Comparison of ENCODE assay signal across 20 mouse cellular contexts in genomic region chr9:114388288-114388687, GRCm38 (mm10). TPM values are rescaled to one million over a fixed set of nuclear protein-coding genes. Genes with fewer than 3 reads are reported as not detected.
DNase-seq lines count a peak whose midpoint lies in the region; ATAC-seq and TF ChIP-seq lines count a peak whose summit lies in the region.
"Had no signal": no experiment of that assay in that cellular context is flagged by ENCODE, and none has a peak within 500 bp of the region (broad histone marks: within the 10 kb centered on the region; RNA-seq: fewer than 3 reads in every experiment).

No protein-coding gene starts in this region.

- no peak for DNase-seq in heart, adult 2 months
- no peak for DNase-seq in heart, adult 9 months (ENCODE audit: low spot score in 2 of 2)
- no peak for DNase-seq in kidney, postnatal 0 days (ENCODE audit: low spot score)
- no peak for DNase-seq in kidney, adult 9 months
- no peak for DNase-seq in embryonic facial prominence, embryonic 14.5 days (ENCODE audit: low spot score)
- DNase-seq in frontal cortex, postnatal 10 days (ENCODE audit: low spot score in 2 of 2): no peak
- DNase-seq: cerebellum, postnatal 36 days; lung, postnatal 14 days; right cerebral cortex, postnatal 25 days had no signal

- H3K4me2 ChIP-seq in kidney, postnatal 0 days (ENCODE audit: low read length): 0 out of 2 replicates have a peak overlapping the region, but pooled peaks have one; percentile 0
- H3K4me2 ChIP-seq in embryonic facial prominence, embryonic 14.5 days (ENCODE audit: low read depth, low read length): peak overlapping the region; percentile 73
- no peak overlapping the region for H3K4me2 ChIP-seq in intestine, postnatal 0 days (replicated peaks; ENCODE audit: low read depth)
- H3K4me2 ChIP-seq: forebrain, embryonic 12.5 days had no signal

- H3K9me3 ChIP-seq in kidney, postnatal 0 days (replicated peaks; ENCODE audit: low read length): no peaks in the 10 kb centered on the region
- H3K9me3 ChIP-seq in embryonic facial prominence, embryonic 14.5 days (ENCODE audit: control insufficient read depth, low read length): no peaks in the 10 kb centered on the region
- no peaks in the 10 kb centered on the region for H3K9me3 ChIP-seq in intestine, postnatal 0 days (ENCODE audit: control insufficient read depth)
- H3K9me3 ChIP-seq: forebrain, embryonic 12.5 days had no signal

- no peak for TF ChIP-seq CTCF in heart, adult 2 months (IDR thresholded peaks at IDR 0.05)
- TF ChIP-seq CTCF in kidney, postnatal 0 days (IDR thresholded peaks at IDR 0.05; ENCODE audit: low read depth): no peak
- no peak for TF ChIP-seq CTCF in intestine, postnatal 0 days (IDR thresholded peaks at IDR 0.05; ENCODE audit: low read depth)

- H3K36me3 ChIP-seq in heart, adult 2 months (ENCODE audit: control insufficient read depth, insufficient read depth, low read length): no peaks in the 10 kb centered on the region
- peaks cover 6% of the 10 kb centered on the region; the same call in 1 of the 2 replicates for H3K36me3 ChIP-seq in kidney, postnatal 0 days (ENCODE audit: insufficient read depth, low read length)
- peaks cover 30% of the 10 kb centered on the region for H3K36me3 ChIP-seq in embryonic facial prominence, embryonic 14.5 days (ENCODE audit: control insufficient read depth, insufficient read depth, low read length)
- H3K36me3 ChIP-seq in intestine, postnatal 0 days (ENCODE audit: control insufficient read depth, insufficient read depth): peaks cover 15% of the 10 kb centered on the region; the same call in 1 of the 2 replicates
- H3K36me3 ChIP-seq: forebrain, embryonic 12.5 days had no signal

- H3K27me3 ChIP-seq in heart, adult 2 months (ENCODE audit: control insufficient read depth, insufficient read depth, low read length): no peaks in the 10 kb centered on the region
- H3K27me3 ChIP-seq in kidney, postnatal 0 days (ENCODE audit: insufficient read depth, low read length): no peaks in the 10 kb centered on the region
- H3K27me3 ChIP-seq in embryonic facial prominence, embryonic 14.5 days (replicated peaks; ENCODE audit: control insufficient read depth, insufficient read depth, low read length): no peaks in the 10 kb centered on the region
- H3K27me3 ChIP-seq in intestine, postnatal 0 days (replicated peaks; ENCODE audit: control insufficient read depth, insufficient read depth, low read length): no peaks in the 10 kb centered on the region

- H3K4me3 ChIP-seq in heart, adult 2 months: no peak overlapping the region
- H3K4me3 ChIP-seq in kidney, postnatal 0 days (replicated peaks; ENCODE audit: low read depth, low read length): no peak overlapping the region
- H3K4me3 ChIP-seq in embryonic facial prominence, embryonic 14.5 days (ENCODE audit: low read depth, low read length): peak overlapping the region; percentile 85; the same call in 1 of the 2 replicates
- H3K4me3 ChIP-seq in intestine, postnatal 0 days (ENCODE audit: low read depth, low read length): no peak overlapping the region
- H3K4me3 ChIP-seq: forebrain, embryonic 12.5 days had no signal

- 62% methylated on average over 8 of the region's 8 CpGs for WGBS in heart, adult 2 months
- WGBS in kidney, postnatal 0 days: 81% methylated on average over 8 of the region's 8 CpGs
- WGBS in embryonic facial prominence, embryonic 14.5 days: 73% methylated on average over 8 of the region's 8 CpGs
- 71% methylated on average over 8 of the region's 8 CpGs for WGBS in intestine, postnatal 0 days

- H3K9ac ChIP-seq in heart, adult 2 months (ENCODE audit: low read depth, low read length): no peak overlapping the region
- H3K9ac ChIP-seq in kidney, postnatal 0 days (ENCODE audit: low read depth, low read length): no peak overlapping the region
- H3K9ac ChIP-seq in embryonic facial prominence, embryonic 14.5 days (ENCODE audit: low read depth, low read length): no peak overlapping the region
- no peak overlapping the region for H3K9ac ChIP-seq in intestine, postnatal 0 days (ENCODE audit: low read depth, low read length)
- H3K9ac ChIP-seq: forebrain, embryonic 12.5 days; liver, embryonic 14.5 days had no signal

- no peaks in the 10 kb centered on the region for H3K79me2 ChIP-seq in heart, adult 2 months (replicated peaks; ENCODE audit: control insufficient read depth, insufficient read depth, low read length)

- TF ChIP-seq EP300 in heart, adult 2 months (IDR thresholded peaks at IDR 0.05; ENCODE audit: insufficient read depth, low read depth, low read length): no peak

- peaks cover 3% of the 10 kb centered on the region; the same call in 1 of the 2 replicates for H3K4me1 ChIP-seq in heart, adult 2 months (ENCODE audit: control insufficient read depth, insufficient read depth, low read length)
- peaks cover 7% of the 10 kb centered on the region; the same call in 1 of the 2 replicates for H3K4me1 ChIP-seq in kidney, postnatal 0 days (replicated peaks; ENCODE audit: insufficient read depth, low read length)
- peaks cover 3% of the 10 kb centered on the region; the same call in 1 of the 2 replicates for H3K4me1 ChIP-seq in embryonic facial prominence, embryonic 14.5 days (ENCODE audit: control insufficient read depth, insufficient read depth, low read length)
- 0 out of 2 replicates have a peak, but pooled peaks cover 11% of the 10 kb centered on the region for H3K4me1 ChIP-seq in intestine, postnatal 0 days (replicated peaks; ENCODE audit: control insufficient read depth, insufficient read depth, low read length)

- H3K27ac ChIP-seq in heart, adult 2 months: peak overlapping the region; percentile 69; the same call in 1 of the 2 replicates
- no peak overlapping the region for H3K27ac ChIP-seq in kidney, postnatal 0 days
- peak overlapping the region; percentile 94; the same call in 1 of the 2 replicates for H3K27ac ChIP-seq in embryonic facial prominence, embryonic 14.5 days (replicated peaks; ENCODE audit: low read depth, low read length)
- 0 out of 2 replicates have a peak overlapping the region, but pooled peaks have one; percentile 89 for H3K27ac ChIP-seq in intestine, postnatal 0 days (ENCODE audit: low read depth, low read length)
- H3K27ac ChIP-seq: forebrain, embryonic 12.5 days; liver, embryonic 14.5 days had no signal

- ATAC-seq in kidney, postnatal 0 days (replicated peaks; ENCODE audit: low FRiP score, low read depth): no peak
- ATAC-seq in embryonic facial prominence, embryonic 14.5 days (ENCODE audit: low read depth): no peak
- ATAC-seq in intestine, postnatal 0 days: no peak

- intact Hi-C loops in heart, adult 2 months (cut with DNase I): loop anchor here (10.0 kb wide), 1 partner anchor 403 kb away; no protein-coding TSS in a partner anchor

- no peak for TF ChIP-seq POLR2A in heart, adult 2 months (IDR thresholded peaks at IDR 0.05; ENCODE audit: insufficient read depth, low read depth, low read length)

RNA-seq across cellular contexts. Expression of gene Crtap, which starts 2.2 kb away (rescaled TPM):
- total RNA-seq in heart, adult 2 months (2021): 10 to 100 TPM; 28.5 to 31.2 TPM
- polyA plus RNA-seq in heart, adult 2 months (2012; rRNA removed): 67.7 and 97.4 TPM in 2 replicates
- polyA plus RNA-seq in kidney, postnatal 0 days (2015; fragmentation: Nextera tagmentation; extraction: Ambion mirVana): 133 and 140 TPM in 2 replicates
- 244 and 245 TPM in 2 replicates for polyA plus RNA-seq in embryonic facial prominence, embryonic 14.5 days (2014; fragmentation: Nextera tagmentation; extraction: Ambion mirVana)
- polyA plus RNA-seq in intestine, postnatal 0 days (2015; fragmentation: Nextera tagmentation; extraction: Ambion mirVana): 57.3 and 58.3 TPM in 2 replicates

RNA-seq across cellular contexts. Expression of gene Glb1, which starts 12.6 kb away (rescaled TPM):
- 10 to 100 TPM; 12.2 to 14.8 TPM for total RNA-seq in heart, adult 2 months (2021)
- 20.8 and 27.1 TPM in 2 replicates for polyA plus RNA-seq in heart, adult 2 months (2012; rRNA removed)
- 77.9 and 85.5 TPM in 2 replicates for polyA plus RNA-seq in kidney, postnatal 0 days (2015; fragmentation: Nextera tagmentation; extraction: Ambion mirVana)
- polyA plus RNA-seq in embryonic facial prominence, embryonic 14.5 days (2014; fragmentation: Nextera tagmentation; extraction: Ambion mirVana): 42.5 and 44.6 TPM in 2 replicates
- 491 and 524 TPM in 2 replicates for polyA plus RNA-seq in intestine, postnatal 0 days (2015; fragmentation: Nextera tagmentation; extraction: Ambion mirVana)

RNA-seq across cellular contexts. Expression of gene Tmppe, which starts 12.6 kb away (rescaled TPM):
- total RNA-seq in heart, adult 2 months (2021): 1 to 10 TPM; 3.7 to 3.9 TPM
- 2.7 and 4.9 TPM in 2 replicates for polyA plus RNA-seq in heart, adult 2 months (2012; rRNA removed)
- 7.0 and 9.7 TPM in 2 replicates for polyA plus RNA-seq in kidney, postnatal 0 days (2015; fragmentation: Nextera tagmentation; extraction: Ambion mirVana)
- polyA plus RNA-seq in embryonic facial prominence, embryonic 14.5 days (2014; fragmentation: Nextera tagmentation; extraction: Ambion mirVana): 2.1 and 3.2 TPM in 2 replicates
- polyA plus RNA-seq in intestine, postnatal 0 days (2015; fragmentation: Nextera tagmentation; extraction: Ambion mirVana): 25.7 and 30.0 TPM in 2 replicates

RNA-seq across cellular contexts. Expression of gene Bcl2a1c, which starts 58.4 kb away (rescaled TPM):
- not detected for total RNA-seq in heart, adult 2 months (2021)
- polyA plus RNA-seq in heart, adult 2 months (2012; rRNA removed): not detected in 2 replicates
- 0.50 TPM in 1 of 2 replicates, not detected in the other for polyA plus RNA-seq in kidney, postnatal 0 days (2015; fragmentation: Nextera tagmentation; extraction: Ambion mirVana)
- polyA plus RNA-seq in embryonic facial prominence, embryonic 14.5 days (2014; fragmentation: Nextera tagmentation; extraction: Ambion mirVana): not detected in 2 replicates
- not detected in 2 replicates for polyA plus RNA-seq in intestine, postnatal 0 days (2015; fragmentation: Nextera tagmentation; extraction: Ambion mirVana)
- total RNA-seq: granulocyte monocyte progenitor cell, adult 5-6 weeks; layer of hippocampus, postnatal 14 days; left cerebral cortex, postnatal 25 days; megakaryocyte-erythroid progenitor cell, adult 5-6 weeks; MEL; midbrain, postnatal 0 days had no signal
- polyA plus RNA-seq: embryonic facial prominence, embryonic 11.5 days; forebrain, embryonic 12.5 days; liver, embryonic 14.5 days; midbrain, postnatal 0 days; neural tube, embryonic 11.5 days had no signal
